Comparison of ENCODE assay signal across 8 mouse cellular contexts in genomic region chr1:134955050-134955636, GRCm38 (mm10). TPM values are rescaled to one million over a fixed set of nuclear protein-coding genes. Genes with fewer than 3 reads are reported as not detected.
DNase-seq lines count a peak whose midpoint lies in the region; ATAC-seq and TF ChIP-seq lines count a peak whose summit lies in the region.

No protein-coding gene starts in this region.

- peaks cover 2 to 14% of the 10 kb centered on the region in 2 experiments for H3K4me1 ChIP-seq in CH12.LX (ENCODE audit: control insufficient read depth in 1 of 2, insufficient read depth in 2 of 2)
- peaks cover 17% of the 10 kb centered on the region for H3K4me1 ChIP-seq in embryonic facial prominence, embryonic 15.5 days
- no peaks in the 10 kb centered on the region for H3K4me1 ChIP-seq in limb, embryonic 11.5 days (ENCODE audit: control insufficient read depth, insufficient read depth, low read length)

- 4% methylated on average over 16 of the region's 16 CpGs for WGBS in embryonic facial prominence, embryonic 15.5 days
- 6% methylated on average over 16 of the region's 16 CpGs for WGBS in limb, embryonic 11.5 days

- TF ChIP-seq CTCF in CH12.LX (conservative IDR thresholded peaks at IDR 0.05 in 1 of 2, IDR thresholded peaks at IDR 0.05 in 1 of 2; ENCODE audit: low read depth in 2 of 2, low read length in 2 of 2) = no peak

- H3K36me3 ChIP-seq in CH12.LX (replicated peaks in 1 of 2; ENCODE audit: control insufficient read depth in 1 of 2, insufficient read depth in 1 of 2, low read length in 1 of 2) = peaks cover 0 to 2% of the 10 kb centered on the region in 2 experiments
- H3K36me3 ChIP-seq in embryonic facial prominence, embryonic 15.5 days = 0 out of 2 replicates have a peak, but pooled peaks cover 6% of the 10 kb centered on the region
- H3K36me3 ChIP-seq in limb, embryonic 11.5 days (ENCODE audit: control insufficient read depth, insufficient read depth, low read length) = no peaks in the 10 kb centered on the region

- no peak for TF ChIP-seq RAD21 in CH12.LX (IDR thresholded peaks at IDR 0.05; ENCODE audit: low read depth, low read length)

- H3K4me3 ChIP-seq in CH12.LX (replicated peaks in 1 of 3; ENCODE audit: low read depth in 2 of 3, low read length in 2 of 3, poor library complexity in 1 of 3) = peak overlapping the region; percentile 76 to 80 (median 76)
- H3K4me3 ChIP-seq in embryonic facial prominence, embryonic 15.5 days (replicated peaks) = peak overlapping the region; percentile 94
- H3K4me3 ChIP-seq in limb, embryonic 11.5 days (ENCODE audit: low read depth, low read length) = peak overlapping the region; percentile 87

- H3K9ac ChIP-seq in CH12.LX (ENCODE audit: insufficient read depth, low read depth) = peak overlapping the region; percentile 51; the same call in 1 of the 2 replicates
- H3K9ac ChIP-seq in embryonic facial prominence, embryonic 15.5 days = peak overlapping the region; percentile 87
- H3K9ac ChIP-seq in limb, embryonic 11.5 days (ENCODE audit: low read length) = peak overlapping the region; percentile 86

- dilution Hi-C loops in CH12.LX (cut with MboI; ENCODE audit: extremely low pct_ligation_motif_present, extremely low pct_unique_long_range_greater_than_20kb, low sequenced_read_pairs) = no loop called here

- no peak for ATAC-seq in frontal cortex, adult (ENCODE audit: low TSS enrichment)
- ATAC-seq in embryonic facial prominence, embryonic 15.5 days (ENCODE audit: insufficient number of reproducible peaks, low FRiP score, low TSS enrichment, low read depth) = peak; percentile 31; the same call in 1 of the 2 replicates
- ATAC-seq in limb, embryonic 11.5 days (ENCODE audit: insufficient number of reproducible peaks, low FRiP score, low TSS enrichment, low read depth) = peak; percentile 58; the same call in 1 of the 2 replicates

- in situ Hi-C loops in CH12.LX (cut with MboI; ENCODE audit: low pct_ligation_motif_present, low pct_unique_long_range_greater_than_20kb, low sequenced_read_pairs) = no loop called here

- no peaks in the 10 kb centered on the region for H3K79me2 ChIP-seq in CH12.LX (replicated peaks; ENCODE audit: control insufficient read depth, extremely low read depth, insufficient read depth, poor library complexity, severe bottlenecking)

- no peak overlapping the region for H3K27ac ChIP-seq in CH12.LX (ENCODE audit: insufficient read depth, low read depth)
- peak overlapping the region; percentile 90 for H3K27ac ChIP-seq in embryonic facial prominence, embryonic 15.5 days (replicated peaks)
- H3K27ac ChIP-seq in limb, embryonic 11.5 days (replicated peaks; ENCODE audit: low read depth, low read length) = peak overlapping the region; percentile 80

- no peak for TF ChIP-seq EP300 in CH12.LX (IDR thresholded peaks at IDR 0.05; ENCODE audit: low read length)

- peak overlapping the region; percentile 82 for H3K4me2 ChIP-seq in CH12.LX (ENCODE audit: insufficient read depth, low read depth, poor library complexity, severe bottlenecking)
- H3K4me2 ChIP-seq in embryonic facial prominence, embryonic 15.5 days (replicated peaks) = peak overlapping the region; percentile 73
- peak overlapping the region; percentile 80 for H3K4me2 ChIP-seq in limb, embryonic 11.5 days (ENCODE audit: low read depth, severe bottlenecking)

- TF ChIP-seq POLR2A in CH12.LX (IDR thresholded peaks at IDR 0.05; ENCODE audit: low read depth, low read length) = no peak

- H3K27me3 ChIP-seq in CH12.LX (replicated peaks) = peaks cover 14% of the 10 kb centered on the region
- no peaks in the 10 kb centered on the region for H3K27me3 ChIP-seq in embryonic facial prominence, embryonic 15.5 days
- H3K27me3 ChIP-seq in limb, embryonic 11.5 days (ENCODE audit: control insufficient read depth, insufficient read depth, low read length) = no peaks in the 10 kb centered on the region

- peaks cover 3% of the 10 kb centered on the region for H3K9me3 ChIP-seq in CH12.LX (replicated peaks; ENCODE audit: low read length)
- H3K9me3 ChIP-seq in embryonic facial prominence, embryonic 15.5 days (replicated peaks) = no peaks in the 10 kb centered on the region
- no peaks in the 10 kb centered on the region for H3K9me3 ChIP-seq in limb, embryonic 11.5 days (ENCODE audit: control insufficient read depth, low read length)

- peak; percentile 11 for DNase-seq in frontal cortex, adult 2 months (ENCODE audit: extremely low spot score in 1 of 2, low spot score in 1 of 2)
- DNase-seq in CH12.LX (ENCODE audit: extremely low read depth) = peak; percentile 24
- DNase-seq in limb, embryonic 11.5 days (ENCODE audit: low spot score) = no peak
- DNase-seq in natural killer cell, adult 2 months (ENCODE audit: low spot score in 2 of 2) = peak; percentile 15 to 60
- DNase-seq in cerebellum, postnatal 36 days = no peak
- no peak for DNase-seq in cerebellum, postnatal 14 days

TF ChIP-seq in CH12.LX, 34 proteins besides CTCF, POLR2A, EP300 and RAD21:
- TF ChIP-seq ZNF384 (IDR thresholded peaks at IDR 0.05; ENCODE audit: low read depth, low read length) = no peak
- TF ChIP-seq KAT2A (IDR thresholded peaks at IDR 0.05; ENCODE audit: insufficient replicate concordance, low read length) = no peak
- no peak for TF ChIP-seq NELFE (IDR thresholded peaks at IDR 0.05; ENCODE audit: low read depth, low read length)
- no peak for TF ChIP-seq IRF4 (IDR thresholded peaks at IDR 0.05; ENCODE audit: low read depth, low read length)
- TF ChIP-seq SMC3 (IDR thresholded peaks at IDR 0.05; ENCODE audit: low read depth, low read length) = no peak
- TF ChIP-seq SIN3A (IDR thresholded peaks at IDR 0.05; ENCODE audit: low read length) = peak; percentile 17; the same call in 1 of the 2 replicates

RNA-seq across cellular contexts. Expression of gene Ppp1r12b, which starts 0.6 kb away (rescaled TPM):
- 62.4 and 64.8 TPM in 2 replicates for polyA plus RNA-seq in frontal cortex, adult 2 months (2012; rRNA removed)
- 1.5 and 1.6 TPM in 2 replicates for total RNA-seq in CH12.LX (2012; rRNA removed)
- total RNA-seq in CH12.LX (2014; rRNA removed) = 0.64 and 1.3 TPM in 2 replicates
- polyA plus RNA-seq in CH12.LX (2012; ENCODE audit: insufficient read length, low read depth) = 1.4 and 1.8 TPM in 2 replicates
- polyA plus RNA-seq in embryonic facial prominence, embryonic 15.5 days (2015; fragmentation: Nextera tagmentation; extraction: Ambion mirVana) = 9.6 and 9.9 TPM in 2 replicates
- polyA plus RNA-seq in limb, embryonic 11.5 days (2014; fragmentation: Nextera tagmentation; extraction: Ambion mirVana) = 6.3 and 6.4 TPM in 2 replicates

RNA-seq across cellular contexts. Expression of gene Ube2t, which starts 7.2 kb away (rescaled TPM):
- 2.5 and 3.0 TPM in 2 replicates for polyA plus RNA-seq in frontal cortex, adult 2 months (2012; rRNA removed)
- total RNA-seq in CH12.LX (2012; rRNA removed) (25.8 and 28.8 TPM in 2 replicates), CH12.LX (2014; rRNA removed) (38.7 and 40.2 TPM in 2 replicates)
- polyA plus RNA-seq in CH12.LX (2012; ENCODE audit: insufficient read length, low read depth) = 17.0 and 19.2 TPM in 2 replicates
- 27.0 and 30.3 TPM in 2 replicates for polyA plus RNA-seq in embryonic facial prominence, embryonic 15.5 days (2015; fragmentation: Nextera tagmentation; extraction: Ambion mirVana)
- polyA plus RNA-seq in limb, embryonic 11.5 days (2014; fragmentation: Nextera tagmentation; extraction: Ambion mirVana) = 46.7 and 48.6 TPM in 2 replicates

Comparison
In these comparisons a context has a peak if more than half of its experiments do, and no peak if none do; other contexts are left out.
1. DNase-seq: peak in frontal cortex, adult 2 months (2 of 2), CH12.LX (single experiment) and natural killer cell, adult 2 months (2 of 2); none in limb, embryonic 11.5 days (single experiment), cerebellum, postnatal 36 days (0 of 2) and cerebellum, postnatal 14 days (0 of 2).
2. Peak in every context shown above with its lines, with median percentiles within 50 percentile points of each other: H3K4me2 ChIP-seq, H3K4me3 ChIP-seq and H3K9ac ChIP-seq.